Mouse (Mus musculus) stomach, embryonic 15.5 days (tissue): ENCODE results near the gene Spag8. TPM values are rescaled to one million over a fixed set of nuclear protein-coding genes. Genes with fewer than 3 reads are reported as not detected.

Experiments used
- ATAC-seq: fragments of 200-750 bp; cut with Nextera tagmentation; 2 replicates; pipeline ENCODE4 v1.8.0; 2017; ENCODE audit warnings: low read depth, moderate number of reproducible peaks, moderate TSS enrichment; ENCODE audit not compliant: insufficient read depth, low FRiP score
- H3K27ac ChIP-seq: fragments of 300-500 bp; sonication (generic); 2 replicates; pipeline ENCODE4 v1.5.1; 2015; ENCODE audit warnings: mild to moderate bottlenecking, inconsistent platforms
- H3K27me3 ChIP-seq: fragments of 300-500 bp; sonication (generic); replicated peaks from 2 replicates; pipeline ENCODE4 v1.6.1; 2015; ENCODE audit warnings: inconsistent platforms
- H3K36me3 ChIP-seq: fragments of 300-500 bp; sonication (generic); 2 replicates; pipeline ENCODE4 v1.6.1; 2015; ENCODE audit warnings: inconsistent platforms
- H3K4me1 ChIP-seq: fragments of 300-500 bp; sonication (generic); 2 replicates; pipeline ENCODE4 v1.6.1; 2015; ENCODE audit warnings: inconsistent platforms
- H3K4me2 ChIP-seq: fragments of 300-500 bp; sonication (generic); 2 replicates; pipeline ENCODE4 v1.6.1; 2015; ENCODE audit warnings: mild to moderate bottlenecking, inconsistent platforms
- H3K4me3 ChIP-seq: fragments of 300-500 bp; sonication (generic); replicated peaks from 2 replicates; pipeline ENCODE4 v1.5.1; 2015; ENCODE audit warnings: inconsistent platforms
- H3K9ac ChIP-seq: fragments of 300-500 bp; sonication (generic); 2 replicates; pipeline ENCODE4 v1.6.1; 2015; ENCODE audit warnings: inconsistent platforms
- H3K9me3 ChIP-seq: fragments of 300-500 bp; sonication (generic); 2 replicates; pipeline ENCODE4 v1.6.1; 2016; ENCODE audit warnings: inconsistent platforms
- WGBS: fragments of 180-500 bp; shearing (Covaris S2); methylation state at CpG from one replicate; pipeline ENCODE4 v1.1.7; 2015; 5-methylcytosine and 5-hydroxymethylcytosine counted together
- polyA plus RNA-seq: library from polyadenylated mRNA; unstranded; fragments of >200 nt; fragmentation: Nextera tagmentation; extraction: Ambion mirVana; gene quantifications from 2 replicates; pipeline ENCODE4 v1.2.1, GENCODE M21; 2015

Gene Spag8
- polyA plus RNA-seq, 1 experiment from 2014 or later, result 0.80 TPM

GRCm38 (mm10) chr4:43674974-43675373 is 21.6 kb upstream of the Spag8 start:
- H3K36me3 ChIP-seq, result peaks cover 6% of the 10 kb centered on the region
- no peak overlapping the region for H3K4me2 ChIP-seq
- no peak overlapping the region for H3K27ac ChIP-seq
- 0 out of 2 replicates have a peak, but pooled peaks cover 3% of the 10 kb centered on the region for H3K4me1 ChIP-seq
- 72% methylated on average over 5 of the region's 5 CpGs for WGBS
- ATAC-seq, result no peak
- H3K27me3 ChIP-seq, result no peaks in the 10 kb centered on the region
- no peak overlapping the region for H3K9ac ChIP-seq
- H3K4me3 ChIP-seq, result no peak overlapping the region
- H3K9me3 ChIP-seq, result no peaks in the 10 kb centered on the region

DNA sequence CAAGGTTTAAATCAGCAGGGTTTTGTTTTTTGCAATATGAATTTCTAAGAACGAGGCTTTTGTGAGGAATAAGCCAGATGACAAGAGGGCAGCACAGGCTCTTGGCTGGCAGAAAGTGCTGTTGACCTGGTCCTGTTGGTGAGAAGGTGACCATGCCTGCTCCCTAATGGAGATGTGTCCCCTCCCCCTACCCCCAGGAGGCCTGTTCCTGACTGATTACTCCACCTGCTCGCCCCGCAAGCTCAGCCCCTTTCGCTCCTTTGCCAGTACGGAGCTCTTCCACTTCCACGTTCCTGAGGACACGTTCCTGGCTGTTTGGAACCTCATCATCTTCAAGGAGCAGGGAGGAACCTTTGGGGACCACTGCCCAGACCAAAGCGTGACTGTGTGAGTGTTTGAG is 20.3 kb upstream of the Spag8 start:
- Histone ChIP-seq H3K36me3 (peaks cover 6% of the 10 kb centered on the region), H3K4me3 (no peak overlapping the region), H3K9me3 (no peaks in the 10 kb centered on the region), H3K27ac (no peak overlapping the region), H3K27me3 (no peaks in the 10 kb centered on the region), H3K9ac (no peak overlapping the region), H3K4me1 (peaks cover 12% of the 10 kb centered on the region), H3K4me2 (no peak overlapping the region)
- ATAC-seq, result no peak
- WGBS, result 77% methylated on average over 8 of the region's 8 CpGs

GRCm38 (mm10) chr4:43672070-43672469 is 18.7 kb upstream of the Spag8 start:
- 4% methylated on average over 2 of the region's 2 CpGs for WGBS
- no peak overlapping the region for H3K9ac ChIP-seq
- no peak overlapping the region for H3K4me2 ChIP-seq
- H3K9me3 ChIP-seq, result no peaks in the 10 kb centered on the region
- H3K36me3 ChIP-seq, result peaks cover 2% of the 10 kb centered on the region
- H3K4me1 ChIP-seq, result peaks cover 14% of the 10 kb centered on the region
- H3K4me3 ChIP-seq, result no peak overlapping the region
- no peak for ATAC-seq
- H3K27ac ChIP-seq, result no peak overlapping the region
- H3K27me3 ChIP-seq, result no peaks in the 10 kb centered on the region

- Histone ChIP-seq H3K27ac (0 out of 2 replicates have a peak overlapping the region, but pooled peaks have one; percentile 31), H3K4me1 (peaks cover 14% of the 10 kb centered on the region), H3K27me3 (0 out of 2 replicates have a peak, but pooled peaks cover 3% of the 10 kb centered on the region), H3K4me2 (peak overlapping the region; percentile 86), H3K4me3 (peak overlapping the region; percentile 84), H3K9me3 (no peaks in the 10 kb centered on the region), H3K9ac (peak overlapping the region; percentile 90), H3K36me3 (no peaks in the 10 kb centered on the region)
- ATAC-seq, result peak; percentile 65
- 1% methylated on average over 24 of the region's 25 CpGs for WGBS
Observed at GRCm38 (mm10) chr4:43669428-43669794, 16.0 kb upstream of the Spag8 start.

DNA sequence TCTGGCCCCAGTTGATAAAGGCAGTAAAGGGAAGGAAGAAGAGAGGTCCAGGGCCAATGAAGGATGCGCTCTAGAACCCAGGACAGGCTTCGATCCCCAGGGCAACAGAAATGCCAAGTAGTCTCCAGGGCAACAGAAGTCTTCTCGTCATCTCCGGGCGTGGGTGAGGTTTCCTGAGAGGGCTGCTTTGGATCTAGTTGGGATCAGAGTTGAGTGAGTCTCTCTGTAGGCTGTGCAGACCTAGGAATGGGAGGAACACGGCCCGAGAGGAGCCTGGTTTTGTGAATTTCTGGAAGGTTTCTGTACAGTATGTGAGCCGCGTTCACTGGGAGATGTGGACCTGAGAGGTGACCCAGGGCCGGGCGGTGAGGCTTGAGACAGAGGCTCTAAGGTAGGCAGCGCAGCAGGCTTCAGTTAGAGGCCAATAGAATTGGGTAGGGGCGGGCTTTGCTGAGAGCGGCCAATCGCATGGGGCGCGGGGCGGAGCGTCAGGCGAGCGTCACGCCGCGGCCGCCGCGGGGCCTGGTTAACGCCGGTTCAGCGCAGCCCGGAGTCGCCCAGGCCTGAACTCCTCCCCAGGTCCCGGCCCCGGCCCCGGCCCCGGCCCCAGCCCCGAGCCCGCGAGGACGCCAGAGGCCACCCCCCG is 15.5 kb upstream of the Spag8 start, which contains the start of the genes Tmem8b and Fam221b:
Gene Tmem8b, plus strand, starts transcription at position 190 of the 646 bp plus-strand sequence.
Gene Fam221b, minus strand, starts transcription at position 364 of the 646 bp plus-strand sequence.
- H3K36me3 ChIP-seq, result no peaks in the 10 kb centered on the region
- H3K9ac ChIP-seq, result peak within 1 kb of the TSS; percentile 90
- peak within 1 kb of the TSS; percentile 86 for H3K4me2 ChIP-seq
- H3K27ac ChIP-seq, result 0 out of 2 replicates have a peak within 1 kb of the TSS, but pooled peaks have one; percentile 31
- H3K4me3 ChIP-seq, result peak within 1 kb of the TSS; percentile 84
- peaks cover 14% of the 10 kb centered on the region for H3K4me1 ChIP-seq
- H3K9me3 ChIP-seq, result no peaks in the 10 kb centered on the region
- 1% methylated on average over 39 of the region's 41 CpGs for WGBS
- 0 out of 2 replicates have a peak, but pooled peaks cover 4% of the 10 kb centered on the region for H3K27me3 ChIP-seq
- ATAC-seq, result peak; percentile 95

- H3K36me3 ChIP-seq, result no peaks in the 10 kb centered on the region
- WGBS, result 22% methylated on average over 4 of the region's 4 CpGs
- H3K4me1 ChIP-seq, result peaks cover 14% of the 10 kb centered on the region
- H3K27me3 ChIP-seq, result peaks cover 16% of the 10 kb centered on the region; the same call in 1 of the 2 replicates
- H3K9me3 ChIP-seq, result no peaks in the 10 kb centered on the region
- no peak overlapping the region for H3K9ac ChIP-seq
- ATAC-seq, result no peak
- H3K4me2 ChIP-seq, result no peak overlapping the region
- no peak overlapping the region for H3K27ac ChIP-seq
- no peak overlapping the region for H3K4me3 ChIP-seq
Observed at GRCm38 (mm10) chr4:43666412-43666811, 13.0 kb upstream of the Spag8 start.

GRCm38 (mm10) chr4:43657146-43657545 is 3.8 kb upstream of the Spag8 start:
- H3K4me2 ChIP-seq, result peak overlapping the region; percentile 78
- ATAC-seq, result no peak
- no peaks in the 10 kb centered on the region for H3K36me3 ChIP-seq
- H3K9me3 ChIP-seq, result no peaks in the 10 kb centered on the region
- H3K27me3 ChIP-seq, result 0 out of 2 replicates have a peak, but pooled peaks cover 3% of the 10 kb centered on the region
- no peak overlapping the region for H3K27ac ChIP-seq
- peak overlapping the region; percentile 77; the same call in 1 of the 2 replicates for H3K4me3 ChIP-seq
- no peaks in the 10 kb centered on the region for H3K4me1 ChIP-seq
- no peak overlapping the region for H3K9ac ChIP-seq
- WGBS, result 60% methylated on average over 4 of the region's 4 CpGs

- Histone ChIP-seq H3K27ac (peak within 1 kb of the TSS; percentile 91), H3K4me2 (peak within 1 kb of the TSS; percentile 78), H3K4me1 (no peaks in the 10 kb centered on the region), H3K27me3 (0 out of 2 replicates have a peak, but pooled peaks cover 3% of the 10 kb centered on the region), H3K9ac (peak within 1 kb of the TSS; percentile 70), H3K9me3 (no peaks in the 10 kb centered on the region), H3K36me3 (no peaks in the 10 kb centered on the region), H3K4me3 (peak within 1 kb of the TSS; percentile 77)
- peak; percentile 96 for ATAC-seq
- under 1% methylated on average over 34 of the region's 34 CpGs for WGBS
Observed at GRCm38 (mm10) chr4:43656339-43657109, 3.1 kb upstream of the Spag8 start, which contains the start of gene Hint2. Gene Hint2, minus strand, starts transcription at chr4:43656466.

GRCm38 (mm10) chr4:43655656-43656338 is 2.4 kb upstream of the Spag8 start:
- no peaks in the 10 kb centered on the region for H3K9me3 ChIP-seq
- H3K4me1 ChIP-seq, result no peaks in the 10 kb centered on the region
- peak; percentile 8; the same call in 1 of the 2 replicates for ATAC-seq
- H3K4me3 ChIP-seq, result peak overlapping the region; percentile 77
- WGBS, result 6% methylated on average over 33 of the region's 34 CpGs
- H3K27me3 ChIP-seq, result 0 out of 2 replicates have a peak, but pooled peaks cover 3% of the 10 kb centered on the region
- no peaks in the 10 kb centered on the region for H3K36me3 ChIP-seq
- H3K9ac ChIP-seq, result peak overlapping the region; percentile 70
- H3K27ac ChIP-seq, result peak overlapping the region; percentile 91
- peak overlapping the region; percentile 78 for H3K4me2 ChIP-seq

GRCm38 (mm10) chr4:43652726-43653125 is 668 bp downstream of the Spag8 start:
- WGBS, result 84% methylated on average over 4 of the region's 4 CpGs
- no peak overlapping the region for H3K4me2 ChIP-seq
- H3K4me1 ChIP-seq, result no peaks in the 10 kb centered on the region
- no peaks in the 10 kb centered on the region for H3K27me3 ChIP-seq
- no peak for ATAC-seq
- H3K36me3 ChIP-seq, result peaks cover 5% of the 10 kb centered on the region; the same call in 1 of the 2 replicates
- H3K9ac ChIP-seq, result no peak overlapping the region
- H3K4me3 ChIP-seq, result no peak overlapping the region
- no peaks in the 10 kb centered on the region for H3K9me3 ChIP-seq
- no peak overlapping the region for H3K27ac ChIP-seq

- no peak overlapping the region for H3K4me2 ChIP-seq
Observed at GRCm38 (mm10) chr4:43649783-43650182, 3.6 kb downstream of the Spag8 start.

More at GRCm38 (mm10) chr4:43649783-43650182, 3.6 kb downstream of the Spag8 start:
- H3K36me3 ChIP-seq, result peaks cover 5% of the 10 kb centered on the region; the same call in 1 of the 2 replicates
- WGBS, result 94% methylated on average over 3 of the region's 3 CpGs
- no peaks in the 10 kb centered on the region for H3K4me1 ChIP-seq
- no peak overlapping the region for H3K27ac ChIP-seq
- H3K27me3 ChIP-seq, result no peaks in the 10 kb centered on the region
- no peak overlapping the region for H3K4me3 ChIP-seq
- H3K9me3 ChIP-seq, result no peaks in the 10 kb centered on the region
- no peak for ATAC-seq
- H3K9ac ChIP-seq, result no peak overlapping the region
